Mouse (Mus musculus): ENCODE results near the gene 4931406P16Rik. TPM values are rescaled to one million over a fixed set of nuclear protein-coding genes. Genes with fewer than 3 reads are reported as not detected.

Gene 4931406P16Rik
- 140 TPM for polyA plus RNA-seq (2014; fragmentation: Illumina TruSeq; extraction: RNeasy Lipid Tissue Mini Kit (QIAGEN cat#74804))

GRCm38 (mm10) chr7:34313443-34313875, at the start of gene 4931406P16Rik:
TSS of gene 4931406P16Rik (minus strand) at chr7:34313551.

DNA sequence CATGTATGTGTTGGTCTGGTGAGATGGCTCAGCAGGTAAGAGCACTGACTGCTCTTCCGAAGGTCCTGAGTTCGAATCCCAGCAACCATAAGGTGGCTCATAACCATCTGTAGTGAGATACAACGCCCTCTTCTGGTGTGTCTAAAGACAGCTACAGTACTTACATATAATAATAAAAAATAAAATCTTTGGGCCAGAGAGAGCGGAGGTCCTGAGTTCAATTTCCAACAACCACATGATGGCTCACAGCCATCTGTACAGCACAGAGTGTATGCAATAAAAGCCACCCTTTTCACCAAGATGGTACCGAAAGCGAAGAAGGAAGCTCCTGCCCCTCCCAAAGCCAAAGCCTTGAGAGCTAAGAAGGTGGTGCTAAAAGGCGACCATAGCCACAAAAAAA, 62.6 kb downstream of the 4931406P16Rik start, which contains the start of gene Gm6096:
Gene Gm6096 (plus strand): TSS at position 301 of the 400 bp plus-strand sequence.

DNA sequence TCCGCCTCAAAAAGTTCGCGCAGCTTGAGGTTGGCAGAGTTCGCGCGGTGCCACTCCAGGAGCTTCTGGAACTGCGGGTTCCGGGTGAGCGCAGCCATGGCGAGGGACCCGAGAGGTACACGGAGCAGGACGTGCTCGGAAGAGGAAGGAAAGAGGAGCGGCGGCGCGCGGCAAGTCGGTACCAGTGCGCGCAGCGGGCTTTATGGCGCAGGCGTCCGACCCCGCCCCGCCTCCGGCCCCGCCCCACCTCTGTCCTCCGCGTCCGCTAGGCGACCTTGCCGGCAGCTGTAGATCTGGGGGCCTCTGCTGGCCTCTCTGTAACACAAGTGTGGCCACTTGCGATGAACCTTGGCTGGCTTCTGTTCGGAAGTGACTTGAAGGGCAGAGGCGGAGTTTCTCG, 83.2 kb downstream of the 4931406P16Rik start, which contains the start of gene Gpi1:
Gene Gpi1 (minus strand): TSS at position 221 of the 400 bp plus-strand sequence.

DNA sequence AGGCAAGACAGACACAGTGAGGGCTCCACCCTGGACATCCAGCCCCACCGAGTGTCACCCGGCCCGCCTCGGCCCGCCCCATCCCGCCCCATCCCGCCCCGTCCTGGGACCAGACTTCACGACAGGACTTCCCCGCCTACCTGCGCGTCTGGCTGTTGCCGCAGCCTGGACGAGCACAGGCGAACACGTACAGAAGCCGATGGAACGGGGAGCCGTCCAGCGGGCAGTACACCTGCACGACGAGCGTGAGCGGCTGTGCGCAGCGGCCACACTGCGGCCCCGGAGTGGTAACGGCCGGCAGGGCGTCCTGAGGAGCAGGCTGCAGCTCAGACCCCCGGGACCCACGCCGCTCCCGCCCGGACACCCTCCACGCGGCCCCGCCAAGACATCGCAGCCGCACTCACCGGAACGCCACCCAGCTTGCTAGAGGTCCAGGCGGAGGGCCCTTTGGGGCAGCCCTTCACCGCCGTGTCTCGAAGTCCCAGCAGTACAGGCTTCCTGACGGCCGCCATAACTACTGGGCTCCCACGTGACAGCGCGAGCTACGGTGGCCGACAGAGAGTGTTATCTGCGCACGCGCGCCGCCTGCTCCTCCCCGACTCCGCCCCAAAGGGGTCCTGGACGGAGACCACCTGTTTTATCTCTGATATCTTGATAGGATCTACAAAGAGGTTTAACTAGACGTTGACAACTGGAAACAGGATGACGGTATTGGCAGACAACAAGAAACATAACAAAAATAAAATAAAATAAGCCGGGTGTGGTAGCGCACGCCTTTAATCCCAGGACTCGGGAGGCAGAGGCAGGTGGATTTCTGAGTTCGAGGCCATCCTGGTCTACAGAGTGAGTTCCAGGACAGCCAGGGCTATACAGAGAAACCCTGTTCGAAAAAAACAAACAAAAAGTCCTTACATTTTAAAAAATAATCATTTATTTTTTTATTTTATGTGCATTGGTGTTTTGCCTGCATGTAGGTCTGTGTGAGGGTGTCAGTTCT, 116.9 kb downstream of the 4931406P16Rik start, which contains the start of gene Pdcd2l:
Gene Pdcd2l (minus strand): TSS at position 530 of the 997 bp plus-strand sequence.

Other genes starting within 250 kb of the 4931406P16Rik start
- not detected for gene Scgb1b30, start 218.1 kb downstream of the 4931406P16Rik start, polyA plus RNA-seq (2014; fragmentation: Illumina TruSeq; extraction: RNeasy Lipid Tissue Mini Kit (QIAGEN cat#74804))
- 0.68 TPM for gene Wtip, start 180.3 kb downstream of the 4931406P16Rik start, polyA plus RNA-seq (2014; fragmentation: Illumina TruSeq; extraction: RNeasy Lipid Tissue Mini Kit (QIAGEN cat#74804))
- gene Uba2, start 144.0 kb downstream of the 4931406P16Rik start, polyA plus RNA-seq (2014; fragmentation: Illumina TruSeq; extraction: RNeasy Lipid Tissue Mini Kit (QIAGEN cat#74804)), result 109 TPM
- 5.4 TPM for gene Pdcd2l, start 116.9 kb downstream of the 4931406P16Rik start, polyA plus RNA-seq (2014; fragmentation: Illumina TruSeq; extraction: RNeasy Lipid Tissue Mini Kit (QIAGEN cat#74804))
- gene Gpi1, start 83.2 kb downstream of the 4931406P16Rik start, polyA plus RNA-seq (2014; fragmentation: Illumina TruSeq; extraction: RNeasy Lipid Tissue Mini Kit (QIAGEN cat#74804)), result 16.7 TPM
- not detected for gene Gm6096, start 62.5 kb downstream of the 4931406P16Rik start, polyA plus RNA-seq (2014; fragmentation: Illumina TruSeq; extraction: RNeasy Lipid Tissue Mini Kit (QIAGEN cat#74804))
- 241 TPM for gene Lsm14a, start 79.8 kb upstream of the 4931406P16Rik start, polyA plus RNA-seq (2014; fragmentation: Illumina TruSeq; extraction: RNeasy Lipid Tissue Mini Kit (QIAGEN cat#74804))

Measured in ovary, adult 10 weeks (tissue).